Mouse (Mus musculus) heart, embryonic 15.5 days (tissue): Measurements from ENCODE around the gene Abraxas1. TPM values are rescaled to one million over a fixed set of nuclear protein-coding genes. Genes with fewer than 3 reads are reported as not detected.

Experiments used
- ATAC-seq: fragments of 200-750 bp; cut with Nextera tagmentation; replicated peaks from 2 replicates; pipeline ENCODE4 v1.8.0; 2017; ENCODE audit warnings: low read depth, moderate TSS enrichment; ENCODE audit not compliant: insufficient number of reproducible peaks, insufficient read depth, low FRiP score
- H3K27ac ChIP-seq: fragments of 300-500 bp; sonication (generic); 2 replicates; pipeline ENCODE4 v1.5.1; 2015; ENCODE audit warnings: mild to moderate bottlenecking, inconsistent platforms
- H3K27me3 ChIP-seq: fragments of 300-500 bp; sonication (generic); 2 replicates; pipeline ENCODE4 v1.6.1; 2015; ENCODE audit warnings: inconsistent platforms
- H3K36me3 ChIP-seq: fragments of 300-500 bp; sonication (generic); 2 replicates; pipeline ENCODE4 v1.6.1; 2015; ENCODE audit warnings: mild to moderate bottlenecking, inconsistent platforms
- H3K4me1 ChIP-seq: fragments of 300-500 bp; sonication (generic); replicated peaks from 2 replicates; pipeline ENCODE4 v1.6.1; 2015; ENCODE audit warnings: inconsistent platforms
- H3K4me2 ChIP-seq: fragments of 300-500 bp; sonication (generic); 2 replicates; pipeline ENCODE4 v1.6.1; 2015; ENCODE audit warnings: inconsistent platforms, mild to moderate bottlenecking, moderate library complexity
- H3K4me3 ChIP-seq: fragments of 300-500 bp; sonication (generic); 2 replicates; pipeline ENCODE4 v1.5.1; 2015; ENCODE audit warnings: mild to moderate bottlenecking, inconsistent platforms
- H3K9ac ChIP-seq: fragments of 300-500 bp; sonication (generic); 2 replicates; pipeline ENCODE4 v1.6.1; 2015; ENCODE audit warnings: mild to moderate bottlenecking, inconsistent platforms
- H3K9me3 ChIP-seq: fragments of 300-500 bp; sonication (generic); replicated peaks from 2 replicates; pipeline ENCODE4 v1.6.1; 2016; ENCODE audit warnings: inconsistent platforms
- WGBS: fragments of 180-500 bp; shearing (Covaris S2); methylation state at CpG from one replicate; pipeline ENCODE4 v1.1.7; 2015; ENCODE audit warnings: mixed read lengths; 5-methylcytosine and 5-hydroxymethylcytosine counted together
- polyA plus RNA-seq: library from polyadenylated mRNA; unstranded; fragments of >200 nt; fragmentation: Nextera tagmentation; extraction: Ambion mirVana; gene quantifications from 2 replicates; pipeline ENCODE4 v1.2.1, GENCODE M21; 2015

Gene Abraxas1
- polyA plus RNA-seq, 1 experiment from 2014 or later = 31.2 TPM

DNA sequence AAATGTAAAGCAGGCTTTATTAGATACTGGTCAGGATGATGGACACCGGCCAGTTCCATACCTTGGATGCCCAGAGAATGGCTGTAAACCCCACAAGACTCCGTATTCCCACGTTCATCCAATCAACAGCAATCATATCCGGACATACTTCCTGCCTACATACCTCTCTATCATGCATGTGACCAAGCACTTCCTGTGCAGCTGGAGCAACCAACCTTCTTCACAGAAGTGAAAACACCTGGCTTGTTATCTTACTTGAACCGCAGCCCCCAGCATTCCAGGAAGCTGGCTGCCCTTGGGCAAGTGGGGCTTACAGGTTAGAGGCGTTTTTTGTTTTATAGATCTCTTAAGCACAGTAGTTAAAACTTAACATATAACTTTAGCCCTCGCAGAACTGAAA is 2.1 kb upstream of the Abraxas1 start:
- Histone ChIP-seq H3K27ac (no peak overlapping the region), H3K27me3 (no peaks in the 10 kb centered on the region), H3K4me2 (no peak overlapping the region), H3K4me3 (no peak overlapping the region), H3K9ac (no peak overlapping the region), H3K9me3 (no peaks in the 10 kb centered on the region), H3K36me3 (no peaks in the 10 kb centered on the region), H3K4me1 (peaks cover 4% of the 10 kb centered on the region; the same call in 1 of the 2 replicates)
- 76% methylated on average over 7 of the region's 7 CpGs for WGBS
- ATAC-seq = no peak

DNA sequence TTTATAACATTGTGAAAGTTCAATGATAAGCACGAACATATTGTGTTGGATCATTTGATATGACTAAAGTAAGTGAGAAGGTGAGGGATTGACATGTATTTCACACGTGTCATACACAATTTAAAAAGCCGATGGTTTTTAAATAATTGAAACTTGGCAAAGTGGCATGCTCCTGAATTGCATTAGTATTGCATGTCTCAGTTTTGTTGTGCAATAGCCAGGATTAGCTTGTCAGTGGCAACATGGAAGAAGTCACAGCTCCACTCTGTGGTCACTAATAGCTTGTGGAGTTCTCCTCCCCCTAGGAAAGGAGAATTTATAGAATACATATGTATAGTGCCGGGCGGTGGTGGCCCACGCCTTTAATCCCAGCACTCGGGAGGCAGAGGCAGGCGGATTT is 610 bp upstream of the Abraxas1 start:
- H3K9me3 ChIP-seq = no peaks in the 10 kb centered on the region
- H3K4me3 ChIP-seq = peak overlapping the region; percentile 94
- no peak overlapping the region for H3K9ac ChIP-seq
- ATAC-seq = no peak
- H3K4me1 ChIP-seq = peaks cover 4% of the 10 kb centered on the region; the same call in 1 of the 2 replicates
- peak overlapping the region; percentile 78 for H3K4me2 ChIP-seq
- H3K36me3 ChIP-seq = no peaks in the 10 kb centered on the region; the same call in 1 of the 2 replicates
- H3K27ac ChIP-seq = no peak overlapping the region; the same call in 1 of the 2 replicates
- WGBS = 76% methylated on average over 8 of the region's 8 CpGs
- H3K27me3 ChIP-seq = no peaks in the 10 kb centered on the region

DNA sequence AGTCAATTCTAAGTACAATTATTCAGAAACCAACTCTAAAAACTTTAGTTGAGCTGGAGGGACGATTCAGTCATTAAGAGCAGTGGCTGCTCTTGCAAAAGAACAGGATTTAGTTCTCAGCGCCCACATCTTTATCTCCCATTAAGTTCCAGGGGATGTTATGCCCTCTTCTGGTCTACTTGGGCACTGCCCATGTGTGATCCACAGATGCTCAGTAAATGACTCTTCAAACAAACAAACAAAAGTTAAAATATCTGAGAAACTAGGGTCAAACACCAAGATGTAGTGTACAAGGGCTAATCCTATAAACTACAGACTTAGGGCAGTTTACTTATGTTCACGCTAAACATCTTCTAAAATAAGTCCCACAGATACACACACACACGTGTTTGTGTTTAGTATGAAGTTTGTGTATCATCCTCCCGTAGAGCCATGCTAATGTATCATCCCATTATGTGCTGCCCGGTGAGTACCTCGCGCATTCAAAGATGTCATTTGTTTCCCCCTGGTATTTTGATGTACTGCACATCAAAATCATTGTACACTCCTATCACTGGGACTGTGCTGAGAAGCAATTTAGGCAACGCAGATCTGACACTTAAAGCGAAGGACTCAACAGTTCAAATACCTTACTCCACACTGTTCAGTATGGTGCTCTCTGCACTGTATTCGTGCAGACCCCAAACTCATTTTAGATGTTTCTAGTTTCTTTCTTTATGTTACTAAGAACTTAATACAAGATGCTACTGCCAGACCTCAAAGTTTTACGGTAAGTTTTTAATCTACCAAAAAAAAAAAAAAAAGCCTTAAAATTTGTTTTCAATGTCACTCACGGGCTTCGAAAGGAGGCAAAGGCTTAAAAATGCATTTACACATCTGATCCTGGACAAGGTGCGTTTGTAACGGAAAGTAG is 941 bp downstream of the Abraxas1 start:
- Histone ChIP-seq H3K27me3 (no peaks in the 10 kb centered on the region), H3K9ac (peak overlapping the region; percentile 96), H3K27ac (peak overlapping the region; percentile 91), H3K36me3 (peaks cover 7% of the 10 kb centered on the region), H3K4me3 (peak overlapping the region; percentile 94), H3K4me1 (peaks cover 4% of the 10 kb centered on the region; the same call in 1 of the 2 replicates), H3K9me3 (no peaks in the 10 kb centered on the region), H3K4me2 (peak overlapping the region; percentile 78)
- 25% methylated on average over 16 of the region's 16 CpGs for WGBS
- no peak for ATAC-seq

DNA sequence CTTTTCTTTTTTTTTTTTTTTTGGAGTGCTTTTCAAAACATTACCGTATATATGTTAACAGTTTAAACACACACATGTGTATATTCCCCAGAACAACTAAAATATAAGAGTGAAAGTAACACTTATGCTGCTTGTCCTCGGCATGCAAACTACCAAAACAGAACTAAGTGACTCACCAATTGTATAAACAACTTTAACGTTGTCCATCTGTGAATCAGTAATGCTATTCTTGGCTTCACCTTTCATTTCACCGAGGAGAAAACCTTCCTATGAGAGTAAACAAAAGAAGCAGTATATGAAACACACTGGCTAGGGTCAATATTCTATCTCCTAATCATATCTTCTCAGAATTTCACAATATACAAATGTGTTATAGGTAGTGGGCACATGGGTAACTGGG is 2.4 kb downstream of the Abraxas1 start:
- H3K4me3 ChIP-seq = no peak overlapping the region
- H3K36me3 ChIP-seq = peaks cover 18% of the 10 kb centered on the region
- H3K9me3 ChIP-seq = no peaks in the 10 kb centered on the region
- H3K9ac ChIP-seq = no peak overlapping the region
- no peak for ATAC-seq
- whole genome bisulfite sequencing = 71% methylated on average over 4 of the region's 4 CpGs
- H3K27ac ChIP-seq = no peak overlapping the region
- no peaks in the 10 kb centered on the region for H3K27me3 ChIP-seq
- H3K4me1 ChIP-seq = peaks cover 4% of the 10 kb centered on the region; the same call in 1 of the 2 replicates
- no peak overlapping the region for H3K4me2 ChIP-seq

DNA sequence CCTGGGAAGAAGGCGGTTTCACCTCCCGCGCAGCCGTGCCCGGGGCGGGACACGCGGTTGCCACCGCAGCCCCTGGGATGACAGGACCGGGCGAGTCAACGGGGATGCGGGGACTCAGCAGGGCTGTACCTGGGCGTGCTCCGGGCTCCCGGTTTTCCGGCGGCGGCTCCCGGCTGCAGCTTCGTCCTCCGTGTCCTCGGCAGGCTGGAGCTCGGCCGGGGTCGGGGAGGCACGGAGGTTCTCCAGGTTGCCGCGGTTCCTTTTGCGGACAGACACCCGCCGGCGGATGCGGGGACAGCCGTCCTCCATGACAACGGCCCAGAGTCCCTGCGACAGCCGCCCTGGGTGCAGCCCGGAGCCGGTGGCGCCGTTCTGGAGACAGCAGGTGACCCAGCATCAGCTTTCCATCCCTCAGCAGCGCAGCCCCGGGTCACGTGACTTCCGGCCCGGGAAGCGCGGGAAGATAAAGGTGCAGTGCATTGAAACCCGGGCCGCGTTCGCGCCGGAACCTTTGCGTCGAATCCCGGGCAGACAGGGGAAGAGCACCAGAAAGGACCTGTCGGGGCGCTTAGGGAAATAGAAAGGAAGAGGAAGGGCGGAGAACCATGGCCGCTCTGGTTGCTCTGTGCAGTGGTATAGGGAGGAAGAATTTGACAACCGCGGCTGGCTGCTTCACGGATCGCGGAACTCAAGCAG is 22.5 kb downstream of the Abraxas1 start, which contains the start of the genes Helq and Mrps18c:
TSS of gene Helq (minus strand) at position 434 of the 696 bp plus-strand sequence.
TSS of gene Mrps18c (plus strand) at position 463 of the 696 bp plus-strand sequence.
- H3K9ac ChIP-seq = peak within 1 kb of the TSS; percentile 79
- peak within 1 kb of the TSS; percentile 94 for H3K4me3 ChIP-seq
- H3K4me1 ChIP-seq = peaks cover 13% of the 10 kb centered on the region
- H3K36me3 ChIP-seq = peaks cover 17% of the 10 kb centered on the region; the same call in 1 of the 2 replicates
- H3K27ac ChIP-seq = peak within 1 kb of the TSS; percentile 27; the same call in 1 of the 2 replicates
- H3K27me3 ChIP-seq = no peaks in the 10 kb centered on the region
- peak within 1 kb of the TSS; percentile 97 for H3K4me2 ChIP-seq
- peak; percentile 94 for ATAC-seq
- WGBS = under 1% methylated on average over 67 of the region's 67 CpGs
- no peaks in the 10 kb centered on the region for H3K9me3 ChIP-seq

DNA sequence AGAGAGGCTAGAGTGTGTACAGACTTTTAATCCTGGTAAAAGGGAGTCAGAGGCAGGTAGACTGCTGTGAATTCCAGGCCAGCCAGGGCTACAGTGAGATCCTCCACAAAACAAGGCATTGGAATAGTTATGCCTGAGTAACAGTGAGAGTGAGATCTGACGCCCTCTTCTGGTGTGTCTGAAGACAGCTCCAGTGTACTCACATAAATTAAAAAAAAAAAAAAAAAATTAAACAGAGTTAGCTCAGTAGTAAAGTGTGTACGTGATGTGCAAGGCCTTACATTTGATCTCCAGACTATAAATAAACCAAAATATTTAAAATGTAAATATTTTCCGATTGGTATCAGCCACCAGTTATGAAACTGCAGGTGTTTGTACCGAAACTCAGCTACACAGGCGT is 26.7 kb downstream of the Abraxas1 start:
- ATAC-seq = no peak
- 76% methylated on average over 5 of the region's 5 CpGs for WGBS
- H3K36me3 ChIP-seq = peaks cover 32% of the 10 kb centered on the region; the same call in 1 of the 2 replicates
- H3K4me1 ChIP-seq = peaks cover 8% of the 10 kb centered on the region
- no peaks in the 10 kb centered on the region for H3K9me3 ChIP-seq
- H3K4me2 ChIP-seq = no peak overlapping the region
- H3K27me3 ChIP-seq = no peaks in the 10 kb centered on the region
- no peak overlapping the region for H3K9ac ChIP-seq
- no peak overlapping the region for H3K27ac ChIP-seq
- H3K4me3 ChIP-seq = no peak overlapping the region

DNA sequence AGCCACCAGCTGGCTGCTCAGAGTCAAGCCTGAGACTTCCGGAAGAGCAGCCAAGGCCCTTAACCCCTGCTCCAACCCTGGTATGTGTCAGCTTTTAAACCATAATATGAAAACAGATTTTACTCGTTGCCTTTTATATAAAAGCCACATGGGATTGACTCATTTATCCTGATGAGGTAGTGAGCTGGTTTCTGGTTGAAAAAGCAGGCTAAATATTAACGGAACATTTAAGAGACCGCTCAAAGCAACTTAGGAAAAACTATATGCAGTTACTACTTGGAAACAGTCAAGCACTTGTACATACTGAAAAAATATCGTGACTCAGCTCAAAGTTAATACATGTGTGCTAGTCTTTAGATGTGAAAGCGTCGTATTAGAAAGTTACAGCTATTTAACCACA is 28.5 kb downstream of the Abraxas1 start:
- no peak overlapping the region for H3K4me3 ChIP-seq
- H3K4me1 ChIP-seq = peaks cover 1% of the 10 kb centered on the region
- H3K9ac ChIP-seq = no peak overlapping the region
- ATAC-seq = no peak
- 90% methylated on average over 7 of the region's 7 CpGs for WGBS
- peaks cover 42% of the 10 kb centered on the region for H3K36me3 ChIP-seq
- no peaks in the 10 kb centered on the region for H3K9me3 ChIP-seq
- no peaks in the 10 kb centered on the region for H3K27me3 ChIP-seq
- no peak overlapping the region for H3K27ac ChIP-seq
- no peak overlapping the region for H3K4me2 ChIP-seq

DNA sequence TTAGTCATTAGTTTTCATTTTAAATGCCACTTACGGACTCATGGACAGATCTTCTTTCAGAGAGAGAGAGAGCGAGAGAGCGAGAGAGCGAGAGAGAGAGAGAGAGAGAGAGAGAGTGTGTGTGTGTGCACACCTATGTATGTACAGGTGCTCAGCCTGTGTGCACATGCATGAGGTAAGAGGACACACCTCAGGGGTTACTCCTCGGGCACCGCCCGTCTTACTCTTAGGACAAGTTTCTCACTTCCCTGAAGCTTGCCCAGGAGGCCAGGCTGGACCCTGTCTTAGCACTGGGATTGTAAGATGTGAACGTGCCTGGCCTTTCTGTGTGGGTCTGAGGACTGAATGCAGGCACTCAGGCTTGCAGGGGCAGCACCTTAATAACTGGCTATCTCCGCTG is 33.2 kb downstream of the Abraxas1 start:
- no peak overlapping the region for H3K4me3 ChIP-seq
- no peaks in the 10 kb centered on the region for H3K9me3 ChIP-seq
- H3K36me3 ChIP-seq = peaks cover 70% of the 10 kb centered on the region
- no peaks in the 10 kb centered on the region for H3K4me1 ChIP-seq
- H3K9ac ChIP-seq = no peak overlapping the region
- 90% methylated on average over 9 of the region's 9 CpGs for WGBS
- no peak overlapping the region for H3K4me2 ChIP-seq
- ATAC-seq = no peak
- no peaks in the 10 kb centered on the region for H3K27me3 ChIP-seq
- no peak overlapping the region for H3K27ac ChIP-seq

DNA sequence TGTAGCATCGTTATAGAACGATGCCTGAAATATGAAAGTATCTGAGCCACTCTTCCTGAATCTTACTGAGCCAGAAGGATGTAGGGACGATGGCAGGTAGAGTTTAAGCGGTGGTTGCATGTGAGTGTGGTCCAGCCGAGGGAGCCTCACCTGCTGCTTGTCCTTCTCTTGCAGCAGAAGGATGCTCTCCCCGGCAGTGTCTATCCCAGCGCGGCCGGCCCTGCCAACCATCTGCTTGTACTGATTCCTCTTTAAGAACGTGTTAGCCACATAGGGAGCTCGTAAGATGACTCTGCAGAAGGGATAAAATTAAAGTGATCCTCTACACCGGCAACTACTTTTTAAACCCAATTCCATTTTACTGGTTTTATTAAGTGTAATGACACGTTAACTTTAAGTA is 41.8 kb downstream of the Abraxas1 start:
- no peaks in the 10 kb centered on the region for H3K9me3 ChIP-seq
- no peak overlapping the region for H3K4me3 ChIP-seq
- 93% methylated on average over 13 of the region's 13 CpGs for WGBS
- no peak overlapping the region for H3K9ac ChIP-seq
- no peaks in the 10 kb centered on the region for H3K27me3 ChIP-seq
- peaks cover 3% of the 10 kb centered on the region; the same call in 1 of the 2 replicates for H3K4me1 ChIP-seq
- no peak overlapping the region for H3K4me2 ChIP-seq
- peaks cover 44% of the 10 kb centered on the region for H3K36me3 ChIP-seq
- ATAC-seq = no peak
- H3K27ac ChIP-seq = no peak overlapping the region

DNA sequence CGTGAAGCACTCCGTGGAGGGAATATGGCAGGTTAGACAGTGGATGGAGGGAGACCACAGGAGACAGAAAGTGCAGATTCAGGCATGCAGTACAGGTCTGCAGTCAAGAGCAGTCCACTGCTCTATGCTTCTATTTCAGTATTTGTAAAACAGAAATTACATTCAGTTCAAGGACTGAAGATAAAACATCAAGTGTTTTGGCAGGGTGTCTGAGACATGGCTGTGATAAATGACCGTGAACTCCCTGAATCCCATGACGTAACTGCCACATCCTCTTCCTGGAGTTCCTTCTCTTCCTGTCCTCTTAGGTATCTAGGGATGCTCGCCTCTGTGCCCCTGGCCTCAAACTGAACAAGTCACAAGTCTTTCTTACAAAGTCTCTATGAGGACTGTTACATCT is 43.9 kb downstream of the Abraxas1 start:
- ATAC-seq = no peak
- WGBS = 55% methylated on average over 5 of the region's 5 CpGs
- H3K27ac ChIP-seq = 0 out of 2 replicates have a peak overlapping the region, but pooled peaks have one; percentile 7
- H3K4me2 ChIP-seq = no peak overlapping the region
- H3K9ac ChIP-seq = no peak overlapping the region
- H3K4me3 ChIP-seq = no peak overlapping the region
- peaks cover 39% of the 10 kb centered on the region; the same call in 1 of the 2 replicates for H3K36me3 ChIP-seq
- H3K9me3 ChIP-seq = no peaks in the 10 kb centered on the region
- peaks cover 3% of the 10 kb centered on the region; the same call in 1 of the 2 replicates for H3K4me1 ChIP-seq
- no peaks in the 10 kb centered on the region for H3K27me3 ChIP-seq

DNA sequence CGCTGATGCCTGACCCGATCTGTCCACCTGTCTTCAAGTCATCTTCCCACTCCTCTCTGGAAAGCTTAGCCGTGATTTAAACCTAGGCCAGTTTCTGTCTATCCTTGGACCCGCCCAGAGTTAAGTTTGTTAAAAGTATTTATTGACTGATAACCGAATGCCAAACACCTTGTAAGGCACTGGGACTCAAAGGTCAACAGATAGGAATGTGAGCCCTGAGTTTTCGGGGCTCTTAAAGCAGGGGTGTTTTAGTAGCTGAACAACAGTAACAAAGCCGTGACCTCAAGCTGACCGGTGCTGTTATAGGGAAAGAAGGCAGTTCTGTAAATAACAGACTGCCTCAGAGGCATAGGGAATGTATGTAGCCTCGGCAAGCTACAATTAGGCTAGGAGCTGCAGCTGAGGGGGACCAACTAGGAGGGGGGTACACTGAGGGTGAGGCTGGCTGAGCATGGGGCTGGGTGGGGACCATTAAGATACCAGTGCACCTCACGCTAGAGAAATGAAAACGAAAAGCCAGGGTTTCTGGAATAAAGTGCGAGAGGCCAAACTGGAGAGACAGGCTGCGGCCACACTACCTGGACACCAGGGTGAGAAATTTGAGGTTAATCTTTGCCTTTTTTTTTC is 44.9 kb downstream of the Abraxas1 start:
- H3K4me3 ChIP-seq = no peak overlapping the region
- no peak overlapping the region for H3K27ac ChIP-seq
- no peaks in the 10 kb centered on the region for H3K27me3 ChIP-seq
- H3K36me3 ChIP-seq = peaks cover 38% of the 10 kb centered on the region; the same call in 1 of the 2 replicates
- H3K4me1 ChIP-seq = peaks cover 3% of the 10 kb centered on the region; the same call in 1 of the 2 replicates
- H3K9ac ChIP-seq = no peak overlapping the region
- H3K9me3 ChIP-seq = no peaks in the 10 kb centered on the region
- H3K4me2 ChIP-seq = no peak overlapping the region
- ATAC-seq = no peak
- 68% methylated on average over 13 of the region's 13 CpGs for WGBS
